Mouse (Mus musculus) myocyte (in vitro differentiated cells): ENCODE results near the gene Pde7b.

Experiments used
- E2F4 ChIP-seq: IDR thresholded peaks from one replicate; pipeline ENCODE4 v1.6.1; 2011; ENCODE audit warnings: mild to moderate bottlenecking, control low read depth, moderate library complexity; ENCODE audit not compliant: insufficient read depth
- SRF ChIP-seq: IDR thresholded peaks from one replicate; pipeline ENCODE4 v1.6.1; 2011; ENCODE audit warnings: low read depth; ENCODE audit not compliant: control insufficient read depth, insufficient read length
- TCF12 ChIP-seq: IDR thresholded peaks from one replicate; pipeline ENCODE4 v1.6.1; 2011; ENCODE audit warnings: mild to moderate bottlenecking, control low read depth; ENCODE audit not compliant: poor library complexity, insufficient read depth, severe bottlenecking

- TF ChIP-seq SRF, result no peak
- no peak for TF ChIP-seq TCF12
- TF ChIP-seq E2F4, result no peak
These were observed 217.8 kb downstream of the Pde7b start for GRCm38 (mm10) chr10:20507069-20507468.
